In genomic region chr13:53192286-53192685, GRCm38 (mm10) we compare ENCODE assay signal across 16 mouse cellular contexts.
DNase-seq lines count a peak whose midpoint lies in the region; ATAC-seq and TF ChIP-seq lines count a peak whose summit lies in the region.
"Had no signal": no experiment of that assay in that cellular context is flagged by ENCODE, and none has a peak within 500 bp of the region (broad histone marks: within the 10 kb centered on the region; RNA-seq: fewer than 3 reads in every experiment).

No protein-coding gene starts in this region.

- no peak overlapping the region for H3K9ac ChIP-seq in forebrain, embryonic 11.5 days (ENCODE audit: low read length)
- H3K9ac ChIP-seq in embryonic facial prominence, embryonic 14.5 days (ENCODE audit: low read depth, low read length), result no peak overlapping the region
- no peak overlapping the region for H3K9ac ChIP-seq in limb, embryonic 12.5 days (replicated peaks)
- H3K9ac ChIP-seq: liver, postnatal 0 days had no signal

- no peak for TF ChIP-seq CTCF in kidney, adult 2 months (conservative IDR thresholded peaks at IDR 0.05; ENCODE audit: insufficient read depth, insufficient read length, low read depth, low read length)

- peaks cover 66% of the 10 kb centered on the region for H3K4me1 ChIP-seq in forebrain, embryonic 10.5 days
- 0 out of 2 replicates have a peak, but pooled peaks cover 6% of the 10 kb centered on the region for H3K4me1 ChIP-seq in forebrain, embryonic 11.5 days (replicated peaks; ENCODE audit: control insufficient read depth, insufficient read depth, low read length)
- H3K4me1 ChIP-seq in kidney, adult 2 months (ENCODE audit: control insufficient read depth, insufficient read depth, low read length), result no peaks in the 10 kb centered on the region
- peaks cover 54% of the 10 kb centered on the region for H3K4me1 ChIP-seq in embryonic facial prominence, embryonic 14.5 days (ENCODE audit: control insufficient read depth, insufficient read depth, low read length)
- peaks cover 95% of the 10 kb centered on the region for H3K4me1 ChIP-seq in limb, embryonic 12.5 days (replicated peaks)

- peaks cover 5% of the 10 kb centered on the region for H3K36me3 ChIP-seq in forebrain, embryonic 10.5 days (replicated peaks)
- no peaks in the 10 kb centered on the region for H3K36me3 ChIP-seq in forebrain, embryonic 11.5 days (ENCODE audit: control insufficient read depth, insufficient read depth, low read length)
- no peaks in the 10 kb centered on the region for H3K36me3 ChIP-seq in kidney, adult 2 months (ENCODE audit: control insufficient read depth, insufficient read depth, low read length)
- H3K36me3 ChIP-seq in embryonic facial prominence, embryonic 14.5 days (ENCODE audit: control insufficient read depth, insufficient read depth, low read length), result no peaks in the 10 kb centered on the region
- no peaks in the 10 kb centered on the region for H3K36me3 ChIP-seq in limb, embryonic 12.5 days

- no peak overlapping the region for H3K4me2 ChIP-seq in forebrain, embryonic 11.5 days (ENCODE audit: low read depth, low read length, severe bottlenecking)
- H3K4me2 ChIP-seq in embryonic facial prominence, embryonic 14.5 days (ENCODE audit: low read depth, low read length), result no peak overlapping the region
- H3K4me2 ChIP-seq in limb, embryonic 12.5 days, result no peak overlapping the region

- WGBS in forebrain, embryonic 10.5 days, result 91% methylated on average over 6 of the region's 6 CpGs
- 87% methylated on average over 6 of the region's 6 CpGs for WGBS in forebrain, embryonic 11.5 days
- WGBS in kidney, adult 2 months, result 87% methylated on average over 6 of the region's 6 CpGs
- WGBS in embryonic facial prominence, embryonic 14.5 days, result 80% methylated on average over 6 of the region's 6 CpGs
- WGBS in limb, embryonic 12.5 days, result 72% methylated on average over 6 of the region's 6 CpGs

- H3K27ac ChIP-seq in forebrain, embryonic 10.5 days, result peak overlapping the region; percentile 51; the same call in 1 of the 2 replicates
- no peak overlapping the region for H3K27ac ChIP-seq in forebrain, embryonic 11.5 days (ENCODE audit: low read depth, low read length)
- no peak overlapping the region for H3K27ac ChIP-seq in kidney, adult 2 months (ENCODE audit: insufficient read depth, low read depth, low read length)
- H3K27ac ChIP-seq in embryonic facial prominence, embryonic 14.5 days (replicated peaks; ENCODE audit: low read depth, low read length), result 0 out of 2 replicates have a peak overlapping the region, but pooled peaks have one; percentile 29
- H3K27ac ChIP-seq in limb, embryonic 12.5 days, result peak overlapping the region; percentile 75

- no peak for TF ChIP-seq POLR2A in kidney, adult 2 months (IDR thresholded peaks at IDR 0.05; ENCODE audit: low read depth, low read length)

- no peaks in the 10 kb centered on the region for H3K9me3 ChIP-seq in forebrain, embryonic 10.5 days
- H3K9me3 ChIP-seq in forebrain, embryonic 11.5 days (ENCODE audit: control insufficient read depth, low read length), result no peaks in the 10 kb centered on the region
- H3K9me3 ChIP-seq in embryonic facial prominence, embryonic 14.5 days (ENCODE audit: control insufficient read depth, low read length), result no peaks in the 10 kb centered on the region
- no peaks in the 10 kb centered on the region for H3K9me3 ChIP-seq in limb, embryonic 12.5 days

- H3K4me3 ChIP-seq in forebrain, embryonic 10.5 days, result no peak overlapping the region
- H3K4me3 ChIP-seq in forebrain, embryonic 11.5 days (ENCODE audit: low read depth, low read length), result no peak overlapping the region
- H3K4me3 ChIP-seq in kidney, adult 2 months (ENCODE audit: insufficient read depth, low read depth, low read length), result no peak overlapping the region
- H3K4me3 ChIP-seq in embryonic facial prominence, embryonic 14.5 days (ENCODE audit: low read depth, low read length), result no peak overlapping the region
- H3K4me3 ChIP-seq in limb, embryonic 12.5 days (replicated peaks), result no peak overlapping the region

- no peak for DNase-seq in forebrain, embryonic 10.5 days (ENCODE audit: extremely low spot score, low spot score)
- DNase-seq in forebrain, embryonic 11.5 days (ENCODE audit: low spot score), result no peak
- DNase-seq in kidney, adult 2 months, result peak; percentile 51
- DNase-seq in kidney, postnatal 14 days, result no peak
- no peak for DNase-seq in embryonic facial prominence, embryonic 14.5 days (ENCODE audit: low spot score)
- DNase-seq in adrenal gland, postnatal 4 days (ENCODE audit: low spot score in 2 of 2), result no peak
- DNase-seq: cerebellum, adult 9-11 months; heart, adult 18-20 months; heart, postnatal 4 days; liver, postnatal 0 days; thymus, postnatal 4 days had no signal

- H3K27me3 ChIP-seq in forebrain, embryonic 10.5 days (ENCODE audit: poor library complexity, severe bottlenecking), result no peaks in the 10 kb centered on the region
- H3K27me3 ChIP-seq in forebrain, embryonic 11.5 days (ENCODE audit: control insufficient read depth, insufficient read depth, low read length), result no peaks in the 10 kb centered on the region
- H3K27me3 ChIP-seq in kidney, adult 2 months (replicated peaks; ENCODE audit: control insufficient read depth, insufficient read depth, low read length), result no peaks in the 10 kb centered on the region
- no peaks in the 10 kb centered on the region for H3K27me3 ChIP-seq in embryonic facial prominence, embryonic 14.5 days (replicated peaks; ENCODE audit: control insufficient read depth, insufficient read depth, low read length)
- no peaks in the 10 kb centered on the region for H3K27me3 ChIP-seq in limb, embryonic 12.5 days

- no peak for ATAC-seq in forebrain, embryonic 11.5 days (replicated peaks; ENCODE audit: low FRiP score)
- ATAC-seq in embryonic facial prominence, embryonic 14.5 days (ENCODE audit: low read depth), result no peak
- no peak for ATAC-seq in limb, embryonic 12.5 days (ENCODE audit: insufficient number of reproducible peaks, insufficient read depth, low FRiP score, low TSS enrichment, low read depth)
- ATAC-seq in monocyte, adult 5-6 weeks (replicated peaks; ENCODE audit: insufficient number of reproducible peaks, low FRiP score, low TSS enrichment, poor library complexity, severe bottlenecking), result no peak
- ATAC-seq: activated CD4-positive, CD25-positive, alpha-beta regulatory T cell, adult 4 months; liver, postnatal 0 days; midbrain, embryonic 16.5 days; Patski had no signal

Comparison
In these comparisons a context has a peak if more than half of its experiments do, and no peak if none do; other contexts are left out.
1. H3K27ac ChIP-seq: peak in forebrain, embryonic 10.5 days (single experiment), embryonic facial prominence, embryonic 14.5 days (single experiment) and limb, embryonic 12.5 days (single experiment); none in forebrain, embryonic 11.5 days (single experiment) and kidney, adult 2 months (single experiment).